ENCODE assay signal across 15 mouse cellular contexts in genomic region chr17:64199241-64199933, GRCm38 (mm10).
A peak's percentile ranks its signal among the peaks of the same experiment; 100 is the strongest.
DNase-seq lines count a peak whose midpoint lies in the region; ATAC-seq and TF ChIP-seq lines count a peak whose summit lies in the region.
"Had no signal": no experiment of that assay in that cellular context is flagged by ENCODE, and none has a peak within 500 bp of the region (broad histone marks: within the 10 kb centered on the region; RNA-seq: fewer than 3 reads in every experiment).

No protein-coding gene starts in this region.

- no peaks in the 10 kb centered on the region for H3K36me3 ChIP-seq in hindbrain, embryonic 12.5 days
- no peaks in the 10 kb centered on the region for H3K36me3 ChIP-seq in hindbrain, embryonic 16.5 days (ENCODE audit: control insufficient read depth, insufficient read depth, low read length)
- no peaks in the 10 kb centered on the region for H3K36me3 ChIP-seq in intestine, postnatal 0 days (ENCODE audit: control insufficient read depth, insufficient read depth)
- H3K36me3 ChIP-seq: embryonic facial prominence, embryonic 12.5 days; forebrain, embryonic 15.5 days; heart, embryonic 13.5 days had no signal

- no peak overlapping the region for H3K4me3 ChIP-seq in hindbrain, embryonic 12.5 days
- H3K4me3 ChIP-seq in hindbrain, embryonic 16.5 days (ENCODE audit: low read length), result no peak overlapping the region
- no peak overlapping the region for H3K4me3 ChIP-seq in intestine, postnatal 0 days (ENCODE audit: low read depth, low read length)
- H3K4me3 ChIP-seq: embryonic facial prominence, embryonic 12.5 days; forebrain, embryonic 15.5 days; heart, embryonic 13.5 days had no signal

- no peaks in the 10 kb centered on the region for H3K27me3 ChIP-seq in hindbrain, embryonic 12.5 days
- H3K27me3 ChIP-seq in hindbrain, embryonic 16.5 days (replicated peaks; ENCODE audit: control insufficient read depth, insufficient read depth, low read length), result no peaks in the 10 kb centered on the region
- no peaks in the 10 kb centered on the region for H3K27me3 ChIP-seq in intestine, postnatal 0 days (replicated peaks; ENCODE audit: control insufficient read depth, insufficient read depth, low read length)
- H3K27me3 ChIP-seq: embryonic facial prominence, embryonic 12.5 days; forebrain, embryonic 15.5 days; heart, embryonic 13.5 days had no signal

- no peak overlapping the region for H3K4me2 ChIP-seq in hindbrain, embryonic 12.5 days (replicated peaks)
- H3K4me2 ChIP-seq in hindbrain, embryonic 16.5 days (ENCODE audit: low read length), result no peak overlapping the region
- no peak overlapping the region for H3K4me2 ChIP-seq in intestine, postnatal 0 days (replicated peaks; ENCODE audit: low read depth)
- H3K4me2 ChIP-seq: embryonic facial prominence, embryonic 12.5 days; forebrain, embryonic 15.5 days; heart, embryonic 13.5 days had no signal

- 89% methylated on average over 10 of the region's 10 CpGs for WGBS in hindbrain, embryonic 12.5 days
- 90% methylated on average over 10 of the region's 10 CpGs for WGBS in hindbrain, embryonic 16.5 days
- 71% methylated on average over 10 of the region's 10 CpGs for WGBS in intestine, postnatal 0 days

- 0 out of 2 replicates have a peak overlapping the region, but pooled peaks have one; percentile 48 for H3K27ac ChIP-seq in hindbrain, embryonic 12.5 days
- no peak overlapping the region for H3K27ac ChIP-seq in hindbrain, embryonic 16.5 days (ENCODE audit: low read depth, low read length)
- no peak overlapping the region for H3K27ac ChIP-seq in intestine, postnatal 0 days (ENCODE audit: low read depth, low read length)
- H3K27ac ChIP-seq: embryonic facial prominence, embryonic 12.5 days; forebrain, embryonic 15.5 days; heart, embryonic 13.5 days had no signal

- DNase-seq in A20 (ENCODE audit: low read depth, low spot score), result peak; percentile 4
- DNase-seq in R1 (ENCODE audit: low read depth, low spot score), result peak; percentile 60
- no peak for DNase-seq in adrenal gland, adult 2 months
- no peak for DNase-seq in gastrocnemius, postnatal 10 days
- DNase-seq in ovary, postnatal 36 days (ENCODE audit: low spot score), result no peak
- DNase-seq: adrenal gland, postnatal 14 days; gastrocnemius, postnatal 25 days; heart, postnatal 4 days; kidney, adult 18-20 months had no signal

- no peak for ATAC-seq in hindbrain, embryonic 12.5 days (ENCODE audit: low FRiP score)
- ATAC-seq in hindbrain, embryonic 16.5 days, result no peak
- peak; percentile 91 for ATAC-seq in intestine, postnatal 0 days

- no peaks in the 10 kb centered on the region for H3K9me3 ChIP-seq in hindbrain, embryonic 12.5 days (replicated peaks)
- no peaks in the 10 kb centered on the region for H3K9me3 ChIP-seq in hindbrain, embryonic 16.5 days (ENCODE audit: control insufficient read depth, low read length)
- H3K9me3 ChIP-seq in intestine, postnatal 0 days (ENCODE audit: control insufficient read depth), result no peaks in the 10 kb centered on the region
- H3K9me3 ChIP-seq: embryonic facial prominence, embryonic 12.5 days; forebrain, embryonic 15.5 days; heart, embryonic 13.5 days had no signal

- H3K9ac ChIP-seq in hindbrain, embryonic 12.5 days, result no peak overlapping the region
- H3K9ac ChIP-seq in hindbrain, embryonic 16.5 days (ENCODE audit: low read depth, low read length), result no peak overlapping the region
- no peak overlapping the region for H3K9ac ChIP-seq in intestine, postnatal 0 days (ENCODE audit: low read depth, low read length)
- H3K9ac ChIP-seq: embryonic facial prominence, embryonic 12.5 days; forebrain, embryonic 15.5 days; heart, embryonic 13.5 days had no signal

- H3K4me1 ChIP-seq in hindbrain, embryonic 12.5 days, result peaks cover 4% of the 10 kb centered on the region
- peaks cover 5% of the 10 kb centered on the region; the same call in 1 of the 2 replicates for H3K4me1 ChIP-seq in hindbrain, embryonic 16.5 days (ENCODE audit: control insufficient read depth, insufficient read depth, low read depth, low read length)
- no peaks in the 10 kb centered on the region for H3K4me1 ChIP-seq in intestine, postnatal 0 days (replicated peaks; ENCODE audit: control insufficient read depth, insufficient read depth, low read length)
- H3K4me1 ChIP-seq: heart, embryonic 13.5 days had no signal

- no peak for TF ChIP-seq CTCF in intestine, postnatal 0 days (IDR thresholded peaks at IDR 0.05; ENCODE audit: low read depth)

Comparison
In these comparisons a context has a peak if more than half of its experiments do, and no peak if none do; other contexts are left out.
1. DNase-seq: peak in A20 (single experiment) and R1 (single experiment); none in adrenal gland, adult 2 months (single experiment), gastrocnemius, postnatal 10 days (single experiment) and ovary, postnatal 36 days (single experiment).